Mouse (Mus musculus): ENCODE measurements at regions not wholly inside any gene's neighbourhood (a gene's known extent, or its start where the extent isn't known, plus 50 kb on each side); places are given as distances from the start of the nearest gene placed in this dataset.

DNA sequence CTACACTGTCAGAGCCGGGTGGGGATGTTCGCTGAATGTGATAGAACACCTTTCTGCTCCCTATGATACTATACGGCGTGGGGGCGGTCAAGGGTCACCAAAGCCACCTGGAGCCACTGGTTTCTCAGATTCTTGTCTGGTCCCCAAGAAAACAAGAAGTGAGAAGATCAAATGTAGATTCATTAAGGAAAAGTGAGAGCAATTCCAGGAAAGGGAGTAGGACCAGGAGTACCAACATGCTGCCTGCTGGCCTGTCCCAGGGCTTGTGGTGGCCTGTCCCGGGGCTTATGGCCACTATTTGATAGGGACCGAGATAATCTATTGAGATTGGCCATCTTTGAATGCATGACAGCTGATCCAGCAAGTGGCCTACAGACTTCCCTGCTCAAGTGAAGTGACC lies 58.8 kb upstream of the Fut8 start:
- no peak for DNase-seq (ENCODE audit: low read depth in 2 of 2, low spot score in 2 of 2)

DNA sequence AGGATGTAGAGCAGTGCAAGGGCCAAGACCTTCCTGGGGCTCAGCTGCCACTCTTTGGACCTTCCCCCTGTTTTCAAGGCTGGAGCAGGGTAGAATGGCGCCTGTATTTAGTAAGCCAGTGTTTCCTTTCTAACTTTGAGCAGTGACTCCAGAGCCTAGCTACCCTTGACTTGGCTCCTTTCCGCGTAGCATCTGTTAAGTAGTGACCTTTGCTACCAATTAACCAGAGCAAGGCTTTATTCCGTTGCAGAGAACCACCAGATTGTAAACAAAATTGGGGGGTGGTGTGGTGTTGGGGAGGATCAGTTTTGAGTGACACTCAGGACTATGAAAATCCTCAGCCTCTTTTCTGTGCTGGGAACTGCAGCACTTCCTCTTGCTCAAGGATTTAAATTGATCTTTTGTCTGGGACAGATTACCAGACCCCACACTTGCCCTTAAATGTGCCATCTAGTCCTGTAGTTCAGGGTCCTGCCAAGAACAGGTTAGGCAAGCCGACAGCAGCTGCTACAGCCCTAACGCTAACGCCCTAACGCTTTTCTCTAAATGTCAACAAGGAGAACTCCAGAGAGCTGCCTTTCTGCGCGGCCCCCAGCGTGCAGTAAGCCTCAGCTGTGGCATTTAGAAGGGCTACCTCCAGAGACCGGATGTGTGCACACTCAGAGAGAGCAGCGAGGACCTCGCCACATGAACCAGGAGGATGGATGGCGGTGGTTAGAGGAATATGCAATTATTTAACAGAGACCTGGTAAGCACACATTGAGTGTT lies 59.9 kb upstream of the Fut8 start:
- no peak for DNase-seq (ENCODE audit: low read depth in 2 of 2, low spot score in 2 of 2)

DNA sequence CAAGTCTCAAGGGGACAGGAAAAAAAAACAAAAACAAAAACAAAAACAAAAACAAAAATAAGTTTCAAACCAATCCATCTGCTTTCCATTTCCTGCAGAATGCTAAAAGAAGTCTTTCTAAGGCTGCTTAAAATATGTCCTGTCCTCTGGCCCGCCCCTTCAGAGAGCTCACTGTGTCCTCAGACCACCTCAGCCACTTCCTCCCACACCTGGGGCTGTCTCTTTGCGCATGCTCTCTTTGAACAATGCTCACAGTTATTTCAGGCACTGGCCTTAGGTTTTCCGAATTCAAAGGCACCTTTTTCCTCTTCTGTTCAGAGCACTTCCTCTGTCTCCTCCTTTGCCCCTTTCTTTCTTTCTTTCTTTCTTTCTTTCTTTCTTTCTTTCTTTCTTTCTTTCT lies 60.6 kb upstream of the Fut8 start:
- DNase-seq (ENCODE audit: low read depth in 2 of 2, low spot score in 2 of 2), result peak; percentile 16 to 39

DNA sequence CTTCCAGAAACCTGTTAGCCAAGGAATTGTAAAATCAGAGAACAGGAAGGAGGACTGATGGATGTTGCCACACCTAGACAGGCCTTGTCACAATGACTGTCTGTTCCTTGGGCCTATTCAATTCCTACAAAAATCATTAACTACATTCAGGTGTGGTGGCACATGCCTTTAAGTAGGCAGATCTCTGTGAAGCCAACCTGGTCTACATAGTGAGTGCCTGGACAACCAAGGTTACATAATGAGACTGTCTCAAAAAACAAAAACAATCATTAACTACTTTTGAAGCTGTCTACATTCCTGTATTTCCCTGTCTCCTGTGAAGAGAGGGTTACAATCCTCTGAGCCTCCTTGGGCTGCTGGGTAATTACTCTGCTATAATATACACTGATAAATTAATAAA lies 63.9 kb upstream of the Fut8 start:
- no peak for DNase-seq (ENCODE audit: low read depth in 2 of 2, low spot score in 2 of 2)

DNA sequence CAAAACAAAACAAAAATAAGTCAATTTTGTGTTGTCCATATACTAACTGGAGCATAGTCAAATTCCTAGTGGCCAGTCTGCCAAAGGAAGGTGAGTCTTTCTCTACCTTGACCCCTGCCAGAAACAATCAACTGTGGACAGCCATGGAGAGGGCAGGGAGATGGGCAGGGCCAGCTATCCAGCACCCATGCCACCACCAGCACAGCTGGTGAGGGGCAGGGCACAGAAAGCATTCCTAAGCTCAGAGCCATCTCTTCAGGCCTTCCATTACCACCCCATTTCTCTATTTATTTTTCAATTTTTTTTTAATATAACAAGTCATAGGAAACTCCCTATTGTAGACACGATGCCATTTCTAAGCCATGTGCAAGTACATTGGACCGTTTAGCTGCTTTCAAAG lies 65.4 kb upstream of the Fut8 start:
- DNase-seq (ENCODE audit: low read depth in 2 of 2, low spot score in 2 of 2), result no peak

DNA sequence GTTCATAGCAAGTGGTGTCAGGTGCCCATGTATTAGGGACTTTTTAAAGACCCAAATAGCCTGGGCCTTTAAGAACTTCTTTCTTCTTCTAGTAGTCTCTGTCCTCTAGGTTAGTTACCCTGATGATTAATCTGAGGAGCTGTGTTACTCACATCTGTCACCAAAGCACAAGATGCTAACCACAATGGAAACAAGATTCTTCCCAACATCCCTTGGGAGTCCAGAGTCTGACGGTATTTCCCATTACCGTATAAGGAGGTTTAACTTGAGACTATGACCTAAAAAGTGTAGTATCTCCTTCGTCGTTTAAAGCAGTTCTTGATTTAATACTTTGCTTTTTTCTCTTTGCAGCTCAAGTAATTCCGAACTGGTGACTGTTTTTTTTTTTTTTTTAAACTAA lies 67.7 kb upstream of the Fut8 start:
- no peak for DNase-seq (ENCODE audit: low read depth in 2 of 2, low spot score in 2 of 2)

DNA sequence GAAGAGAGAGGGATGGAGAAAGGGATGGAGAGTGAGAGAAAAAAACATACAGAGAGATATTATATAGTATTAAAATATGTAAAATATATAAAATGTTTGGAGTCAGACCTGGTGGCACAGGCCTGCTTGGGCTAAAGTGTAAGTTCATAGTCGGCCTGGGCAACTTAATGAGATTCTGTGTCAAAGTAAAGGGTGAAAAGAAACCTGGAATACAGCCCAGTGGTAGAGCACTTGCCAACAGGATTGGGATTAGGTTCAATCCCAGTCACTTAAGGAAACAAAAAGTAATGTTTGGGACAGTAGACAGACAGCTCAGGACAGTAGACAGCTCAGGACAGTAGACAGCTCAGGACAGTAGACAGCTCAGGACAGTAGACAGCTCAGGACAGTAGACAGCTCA lies 69.6 kb upstream of the Fut8 start:
- DNase-seq (ENCODE audit: low read depth in 2 of 2, low spot score in 2 of 2), result no peak

DNA sequence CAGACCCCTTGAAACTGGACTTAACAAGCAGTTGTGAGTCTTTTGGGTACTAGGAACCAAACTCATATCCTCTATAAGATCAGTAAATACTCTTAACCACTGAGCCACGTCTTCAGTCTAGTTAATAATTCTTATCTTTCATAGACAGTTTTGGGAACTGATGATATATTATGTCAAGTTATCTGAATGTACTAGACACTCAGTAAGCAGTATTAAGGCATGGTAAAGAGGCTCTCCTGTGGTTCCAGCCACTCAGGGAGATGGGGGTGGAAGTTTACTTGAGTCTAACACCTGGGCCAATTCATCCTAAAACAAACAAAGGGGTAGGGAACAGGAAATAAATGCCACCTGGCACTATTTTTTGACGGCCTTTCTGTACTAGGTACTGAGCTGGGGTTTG lies 81.2 kb upstream of the Fut8 start:
- no peak for DNase-seq (ENCODE audit: low read depth in 2 of 2, low spot score in 2 of 2)

DNA sequence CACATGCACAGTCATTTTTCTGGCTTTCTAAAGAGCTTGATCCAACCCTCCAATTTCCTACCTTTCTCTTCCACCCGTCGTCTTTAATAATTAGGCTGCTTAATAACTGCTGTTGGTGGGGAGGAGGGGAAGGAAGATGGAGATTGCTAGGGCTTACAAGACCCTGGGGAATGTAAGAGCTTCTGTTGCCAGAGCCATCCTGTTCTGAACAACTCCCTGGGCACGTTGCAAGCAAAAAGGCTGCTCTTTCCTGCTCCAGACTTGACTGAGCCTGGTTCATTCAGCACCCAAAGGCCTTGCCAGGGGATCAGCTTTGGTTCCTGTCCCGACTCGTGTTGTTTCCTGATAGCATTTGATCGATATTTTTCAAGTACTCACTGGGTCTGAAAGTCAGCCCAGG lies 82.3 kb upstream of the Fut8 start:
- DNase-seq (ENCODE audit: low read depth in 2 of 2, low spot score in 2 of 2), result no peak

DNA sequence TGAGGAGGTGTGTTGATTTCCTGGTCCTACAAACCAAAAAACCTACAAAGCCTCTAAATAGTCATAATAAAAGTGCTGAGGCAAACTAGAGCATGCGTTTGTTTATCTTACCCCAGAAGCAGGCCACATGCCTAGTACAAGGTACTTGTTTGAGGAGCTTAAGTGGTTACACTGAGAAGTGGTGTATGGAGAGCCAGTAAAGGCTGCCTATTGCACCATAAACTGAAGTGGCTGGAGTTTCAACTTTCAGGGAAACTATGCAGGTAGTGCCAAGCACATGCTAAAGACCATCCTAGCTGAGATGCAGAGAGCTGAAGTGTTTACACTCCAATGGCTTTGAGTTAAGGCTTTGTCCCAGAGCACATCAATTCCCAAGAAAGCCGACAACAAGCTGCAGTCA lies 86.5 kb upstream of the Fut8 start:
- no peak for DNase-seq (ENCODE audit: low read depth in 2 of 2, low spot score in 2 of 2)

DNA sequence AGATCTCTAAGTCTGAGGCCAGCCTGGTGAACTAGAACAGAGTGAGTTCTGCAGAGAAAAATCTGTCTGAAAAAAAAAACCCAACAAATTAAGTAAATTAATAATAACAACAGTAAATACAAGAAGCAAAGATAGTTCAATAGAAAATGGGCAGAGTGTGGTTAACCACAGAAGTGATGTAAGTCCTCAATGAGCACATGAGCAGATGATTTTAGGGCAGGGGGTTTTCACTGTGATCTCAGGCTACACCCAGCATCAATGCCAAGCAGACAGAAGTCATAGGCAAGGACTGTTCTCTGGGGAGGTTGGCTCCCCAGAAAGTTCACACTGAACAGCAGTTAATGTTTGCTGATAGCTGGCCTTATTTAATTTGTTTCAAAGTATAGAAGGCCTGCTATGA lies 88.1 kb upstream of the Fut8 start:
- no peak for DNase-seq (ENCODE audit: low read depth in 2 of 2, low spot score in 2 of 2)

DNA sequence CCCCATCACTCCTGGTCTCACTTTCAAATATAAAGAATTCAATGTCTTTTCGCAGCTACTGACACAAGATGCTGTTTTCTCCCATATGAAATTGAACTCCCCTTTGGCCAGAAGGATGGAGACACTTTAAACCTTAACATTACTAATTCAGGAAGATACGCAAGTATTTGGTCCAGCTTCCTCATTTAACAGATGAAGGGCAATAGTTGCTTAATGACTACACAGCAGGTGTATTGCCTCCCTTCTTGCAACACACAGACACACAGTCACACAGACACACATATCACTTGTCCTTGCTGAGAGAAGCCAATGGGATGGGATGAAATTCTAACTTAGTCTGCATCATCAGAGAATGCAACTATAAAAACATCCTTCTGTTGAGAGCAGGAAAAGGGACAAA lies 89.8 kb upstream of the Fut8 start:
- DNase-seq (ENCODE audit: low read depth in 2 of 2, low spot score in 2 of 2), result no peak

DNA sequence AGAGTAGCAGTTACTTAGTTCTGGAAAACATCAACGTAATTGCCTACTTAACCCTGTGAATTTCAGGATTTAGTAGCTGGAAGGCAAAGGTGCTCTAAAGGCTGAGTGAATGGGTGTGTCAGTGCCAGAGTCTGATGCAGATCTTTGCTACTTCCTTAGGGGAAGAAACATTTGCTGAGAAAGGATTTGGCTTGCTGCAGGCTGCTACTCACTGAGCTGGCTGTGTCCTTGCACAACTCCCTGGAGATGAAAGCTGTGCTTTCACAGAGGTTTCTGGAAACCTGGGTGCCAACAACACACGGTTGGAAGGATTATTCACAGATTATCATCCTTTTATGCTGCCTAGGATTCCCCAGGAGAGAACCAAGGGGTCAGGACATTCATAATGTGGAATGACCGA lies 94.0 kb upstream of the Fut8 start:
- DNase-seq (ENCODE audit: low read depth in 2 of 2, low spot score in 2 of 2), result no peak

DNA sequence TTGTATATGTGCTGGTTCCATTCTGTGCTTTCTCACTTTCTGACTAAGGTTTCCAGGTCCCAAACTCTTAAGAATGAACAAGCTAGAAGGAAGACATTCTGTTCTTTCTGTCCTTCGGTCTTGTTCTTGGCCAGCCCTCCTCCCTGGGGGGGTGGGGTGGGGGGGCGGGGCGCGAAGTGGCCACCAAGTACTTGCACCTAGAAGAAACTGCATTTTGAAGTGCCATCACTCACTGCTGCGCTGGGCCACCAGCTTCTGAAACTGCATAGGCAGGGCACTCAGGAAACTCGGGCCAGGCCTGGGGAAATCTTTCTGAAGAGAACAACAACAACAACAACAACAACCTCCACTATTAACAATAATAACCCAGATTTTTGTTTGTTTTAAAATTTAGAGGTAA lies 94.4 kb upstream of the Fut8 start:
- DNase-seq (ENCODE audit: low read depth in 2 of 2, low spot score in 2 of 2), result no peak

DNA sequence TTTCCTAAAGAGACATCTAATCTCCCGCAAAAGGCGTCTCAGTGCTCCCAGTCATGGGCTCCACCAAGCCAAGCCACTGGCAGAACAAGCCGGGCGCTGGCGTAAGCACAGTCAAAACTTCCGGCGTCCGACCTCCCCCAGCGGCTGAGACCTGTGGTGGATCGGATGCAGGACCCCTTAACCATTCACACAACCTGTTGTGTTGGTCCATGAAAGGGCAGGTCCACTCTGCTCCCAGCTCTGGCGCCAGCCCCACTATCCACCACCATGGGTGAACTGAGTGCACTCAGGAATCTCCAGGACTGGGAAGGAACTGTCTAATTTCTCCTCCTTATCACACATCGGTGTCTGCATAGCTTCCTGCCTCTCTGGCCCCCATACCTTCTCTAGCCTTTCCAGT lies 94.8 kb upstream of the Fut8 start:
- no peak for DNase-seq (ENCODE audit: low read depth in 2 of 2, low spot score in 2 of 2)

DNA sequence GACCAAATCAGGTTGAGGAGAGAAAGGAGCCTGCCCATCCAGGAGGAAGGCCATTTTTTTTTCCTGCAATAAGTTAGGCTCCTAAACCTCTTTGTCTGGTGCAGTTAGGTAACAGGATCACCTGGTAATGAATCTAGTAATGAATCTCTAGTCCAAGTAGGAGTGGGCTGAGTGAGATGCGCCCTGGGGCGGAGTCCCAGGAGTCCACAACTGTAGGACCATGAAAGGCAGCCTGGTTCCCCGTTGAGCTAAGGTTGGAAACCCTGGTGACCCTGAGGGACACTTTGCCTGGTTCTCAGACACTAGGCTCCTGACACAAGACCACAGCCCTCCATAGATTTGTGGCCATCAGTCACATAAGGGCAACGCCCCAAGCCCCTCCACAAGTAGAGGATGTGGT lies 95.7 kb upstream of the Fut8 start:
- DNase-seq (ENCODE audit: low read depth in 2 of 2, low spot score in 2 of 2), result no peak

DNA sequence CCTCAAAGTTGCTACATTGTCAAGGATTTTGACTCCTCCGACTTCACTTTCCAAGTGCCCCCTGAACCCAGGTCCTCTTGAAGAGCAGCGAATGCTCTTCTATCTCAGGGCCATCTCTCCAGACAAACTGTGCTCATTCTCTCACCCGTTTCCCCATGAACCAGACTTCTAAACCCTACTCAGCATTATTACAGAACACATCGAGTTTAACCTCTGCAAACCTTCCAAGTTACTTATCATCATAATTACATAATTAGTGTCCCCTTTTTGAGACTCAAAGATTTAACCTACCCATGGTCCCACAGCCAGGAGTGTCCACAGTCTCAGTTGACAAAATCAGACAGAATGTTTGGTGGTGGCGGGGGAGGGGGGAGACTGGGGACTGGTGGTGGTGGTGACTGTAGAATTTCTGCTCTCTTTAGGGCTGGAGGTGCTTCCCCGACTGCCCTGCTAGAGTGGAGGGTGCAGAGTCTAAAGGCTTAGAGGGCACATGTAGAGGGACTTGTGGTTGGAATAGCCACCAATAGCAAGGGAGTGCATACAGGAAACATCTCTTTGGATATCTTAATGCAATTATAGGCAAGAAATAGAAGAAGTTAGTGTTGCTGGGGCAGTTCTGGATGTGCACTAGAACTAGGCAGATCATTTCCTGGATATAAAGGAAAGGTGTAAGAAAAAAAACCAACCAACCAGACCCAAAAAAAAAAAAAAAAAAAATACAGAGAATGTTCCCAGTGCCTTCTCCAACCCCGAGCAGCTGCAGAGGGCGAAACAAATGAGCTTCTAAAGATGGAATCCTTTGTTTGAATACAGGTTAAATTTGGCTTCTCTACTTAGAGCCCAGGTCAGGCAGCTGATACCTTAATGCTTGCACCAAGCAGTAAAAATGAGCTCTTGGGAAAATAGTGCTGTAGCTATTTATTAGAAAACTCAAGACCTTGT lies 96.4 kb upstream of the Fut8 start:
- DNase-seq (ENCODE audit: low read depth in 2 of 2, low spot score in 2 of 2), result no peak

DNA sequence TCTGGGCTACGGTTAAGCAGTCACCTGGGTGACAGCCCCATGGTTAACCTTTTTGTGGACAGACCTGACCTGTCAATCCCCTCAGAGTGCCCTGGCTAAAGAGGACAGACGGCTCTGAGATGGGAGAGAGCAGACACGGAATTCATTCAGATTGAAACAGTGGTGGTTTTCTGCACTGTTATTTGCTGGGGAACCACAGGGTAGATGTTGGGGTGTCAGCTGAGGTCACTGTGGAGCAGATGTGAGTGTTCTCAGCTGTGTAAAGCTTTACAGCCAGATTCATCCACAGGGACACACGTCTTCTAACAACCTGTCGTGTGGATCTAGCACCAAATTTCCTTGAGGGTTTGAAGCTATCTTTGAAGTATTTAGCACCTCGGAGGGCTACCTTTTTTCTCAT lies 97.3 kb upstream of the Fut8 start:
- no peak for DNase-seq (ENCODE audit: low read depth in 2 of 2, low spot score in 2 of 2)

DNA sequence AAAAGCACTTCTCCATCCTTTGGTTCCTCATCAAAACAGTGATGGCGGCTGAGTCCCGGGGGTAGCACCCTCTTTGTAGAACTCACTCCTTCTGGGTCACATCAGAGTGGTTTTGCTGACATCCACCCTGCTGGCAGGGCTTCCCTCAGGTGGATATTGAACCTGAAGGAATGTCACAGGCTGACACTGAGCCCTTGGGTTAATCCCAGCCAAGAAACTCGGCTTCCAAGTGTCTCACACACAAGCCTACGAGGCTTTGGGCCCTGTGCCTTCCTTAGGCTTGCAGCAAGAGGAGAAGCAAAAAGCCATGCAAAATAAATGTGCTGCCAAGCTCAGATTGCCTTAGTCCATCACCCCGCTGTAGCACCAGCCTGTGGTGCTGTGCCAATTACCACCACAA lies 97.8 kb upstream of the Fut8 start:
- no peak for DNase-seq (ENCODE audit: low read depth in 2 of 2, low spot score in 2 of 2)

DNA sequence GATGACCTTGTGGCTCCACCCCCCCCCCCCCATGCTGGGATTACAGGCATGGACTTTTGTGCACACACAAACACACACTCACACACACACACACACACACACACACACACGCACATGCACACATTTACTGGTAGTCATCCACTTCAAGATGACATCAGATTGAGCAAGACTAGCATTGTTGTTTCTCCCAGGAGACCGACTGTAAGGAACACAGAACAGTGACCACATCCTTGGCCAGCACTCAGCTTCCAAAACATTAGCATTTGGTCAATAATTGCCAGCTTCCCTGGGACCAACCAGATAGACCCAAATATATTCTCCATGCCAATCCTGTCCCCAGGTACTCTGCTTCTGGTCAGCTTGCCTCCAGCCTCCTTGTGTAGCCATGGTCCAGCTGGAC lies 98.2 kb upstream of the Fut8 start:
- no peak for DNase-seq (ENCODE audit: low read depth in 2 of 2, low spot score in 2 of 2)

DNA sequence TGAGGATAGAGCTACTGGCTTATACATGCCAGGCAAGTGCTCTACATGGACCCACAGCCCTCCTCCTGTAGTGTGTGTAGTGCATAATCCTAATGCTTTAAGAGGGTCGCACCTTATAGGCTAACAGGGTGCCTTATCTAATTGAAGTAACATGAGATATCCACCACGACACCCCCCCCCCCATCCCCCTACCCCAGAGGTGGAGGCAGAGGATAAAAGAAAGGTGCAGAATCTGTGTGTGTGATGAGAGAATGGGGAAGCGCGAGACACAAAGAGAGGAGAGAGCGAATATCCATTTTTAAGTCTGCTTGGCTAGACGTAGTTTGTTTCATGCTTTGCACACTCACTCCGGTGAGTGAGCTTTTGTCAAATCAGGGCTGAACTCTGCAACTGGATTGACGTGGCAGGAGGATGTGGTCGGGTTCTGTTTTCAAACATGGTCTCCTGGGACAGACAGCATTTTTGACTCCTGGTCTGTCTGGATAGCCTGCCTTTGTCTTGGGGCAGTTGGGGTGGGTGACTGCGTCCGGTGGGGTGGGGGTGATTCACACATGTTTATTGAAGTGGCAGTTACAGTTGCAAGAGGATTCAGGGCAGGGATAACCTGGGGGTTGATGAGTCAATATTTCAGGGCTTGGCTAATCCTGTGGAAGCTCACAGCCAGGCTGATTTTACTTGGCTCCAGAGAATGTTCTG lies 99.3 kb upstream of the Fut8 start:
- peak; percentile 20 to 53 for DNase-seq (ENCODE audit: low read depth in 2 of 2, low spot score in 2 of 2)

DNA sequence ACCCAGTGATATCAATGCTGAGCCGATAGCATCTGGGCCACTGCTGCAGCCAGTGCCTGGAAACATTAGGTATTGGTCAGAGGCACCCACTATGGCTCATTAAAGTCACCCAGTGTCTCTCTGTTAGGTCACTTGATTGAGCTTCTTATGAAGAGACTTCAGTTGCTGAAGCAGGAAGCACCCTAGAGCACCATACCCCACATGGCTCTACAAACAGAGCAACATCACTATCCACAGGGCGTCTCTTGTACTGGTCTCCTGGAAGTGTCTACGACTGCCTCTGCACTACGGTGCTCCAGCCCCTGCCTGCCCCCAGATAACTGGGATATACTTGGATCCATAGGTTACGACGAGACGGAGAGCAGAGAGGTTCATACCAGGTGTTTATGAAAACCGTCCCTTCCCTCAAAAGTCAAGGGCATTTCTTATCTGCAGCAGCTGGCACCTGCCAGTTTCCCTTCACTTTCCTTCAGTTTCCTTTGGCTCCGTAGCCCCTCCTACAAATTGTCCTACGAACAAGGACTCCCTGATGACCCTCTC lies 100.6 kb upstream of the Fut8 start:
- no peak for DNase-seq (ENCODE audit: low read depth in 2 of 2, low spot score in 2 of 2)

Data from CD8-positive naive resting alpha-beta T cell, adult 2 months (primary cell).